Mouse (Mus musculus): ENCODE data around the gene Rfc5. TPM values are rescaled to one million over a fixed set of nuclear protein-coding genes. Genes with fewer than 3 reads are reported as not detected.
A peak's percentile ranks its signal among the peaks of the same experiment; 100 is the strongest.
"Not testable (repeated sequence)": the region's sequence is repeated elsewhere in the genome, so short reads cannot be mapped to it uniquely, and the experiment has no call there.

Gene Rfc5
- polyA plus RNA-seq (2015; fragmentation: Nextera tagmentation; extraction: Ambion mirVana), result 128 and 130 TPM in 2 replicates

DNA sequence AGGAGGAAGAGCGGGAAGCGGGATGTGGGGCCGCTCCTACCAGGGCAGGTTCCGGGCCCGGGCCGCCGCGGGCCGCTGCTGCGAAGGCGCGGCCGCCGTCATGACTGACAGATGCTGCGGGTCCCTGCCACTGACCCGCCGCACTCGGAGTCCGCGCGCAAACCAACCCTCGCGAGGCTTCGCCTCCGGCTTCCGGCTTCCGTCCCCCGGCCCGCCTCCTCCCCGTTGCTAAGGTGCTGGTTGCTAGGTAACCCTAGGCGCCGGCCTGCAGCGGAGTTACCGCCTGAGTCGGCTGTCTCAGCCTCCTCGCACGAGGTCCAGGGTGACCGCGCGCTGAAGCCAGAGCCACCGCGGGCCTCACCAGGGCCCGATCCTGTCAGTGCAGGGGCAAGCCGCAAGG, at the start of gene Rfc5:
Gene Rfc5, minus strand, starts transcription at position 171 of the 400 bp plus-strand sequence.
- peak within 1 kb of the TSS; percentile 62 for H3K4me3 ChIP-seq
- peak within 1 kb of the TSS; percentile 60 for H3K4me2 ChIP-seq
- no peaks in the 10 kb centered on the region for H3K9me3 ChIP-seq
- ATAC-seq (ENCODE audit: borderline replicate concordance, extremely low read depth, low FRiP score, low TSS enrichment), result peak; percentile 97
- 1% methylated on average over 44 of the region's 44 CpGs for WGBS
- peak within 1 kb of the TSS; percentile 81 for H3K27ac ChIP-seq
- no peaks in the 10 kb centered on the region for H3K27me3 ChIP-seq
- H3K9ac ChIP-seq, result peak within 1 kb of the TSS; percentile 75
- peaks cover 17% of the 10 kb centered on the region for H3K4me1 ChIP-seq
- H3K36me3 ChIP-seq, result peaks cover 23% of the 10 kb centered on the region

DNA sequence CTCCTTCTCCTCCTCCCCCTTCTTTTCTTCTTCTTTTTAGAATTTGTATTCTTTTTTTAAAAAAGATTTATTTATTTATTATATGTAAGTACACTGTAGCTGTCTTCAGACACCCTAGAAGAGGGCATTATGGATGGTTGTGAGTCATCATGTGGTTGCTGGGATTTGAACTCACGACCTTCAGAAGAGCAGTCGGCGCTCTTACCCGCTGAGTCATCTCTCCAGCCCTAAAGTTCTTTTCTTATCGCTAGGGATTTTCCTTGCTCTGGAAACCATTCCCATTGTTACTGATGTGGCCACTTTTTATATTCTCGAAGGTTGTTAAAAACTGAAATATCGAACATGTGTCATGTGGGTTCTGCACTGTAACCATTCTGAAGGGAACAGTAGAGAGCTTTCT, 44.7 kb upstream of the Rfc5 start:
- not testable (repeated sequence) for H3K4me1 ChIP-seq; H3K4me3 ChIP-seq; H3K9me3 ChIP-seq; H3K4me2 ChIP-seq; H3K27me3 ChIP-seq; H3K27ac ChIP-seq; H3K9ac ChIP-seq; H3K36me3 ChIP-seq; ATAC-seq (ENCODE audit: borderline replicate concordance, extremely low read depth, low FRiP score, low TSS enrichment)
- WGBS, result 90% methylated on average over 7 of the region's 7 CpGs

- H3K4me1 ChIP-seq, result peaks cover 8% of the 10 kb centered on the region
- WGBS, result 75% methylated on average over 2 of the region's 2 CpGs
- no peak overlapping the region for H3K27ac ChIP-seq
- no peak overlapping the region for H3K9ac ChIP-seq
- H3K27me3 ChIP-seq, result peaks cover 45% of the 10 kb centered on the region
- no peaks in the 10 kb centered on the region for H3K9me3 ChIP-seq
- no peak overlapping the region for H3K4me3 ChIP-seq
- H3K4me2 ChIP-seq, result no peak overlapping the region
- ATAC-seq (ENCODE audit: borderline replicate concordance, extremely low read depth, low FRiP score, low TSS enrichment), result no peak
- H3K36me3 ChIP-seq, result no peaks in the 10 kb centered on the region
These were observed 28.6 kb upstream of the Rfc5 start for GRCm38 (mm10) chr5:117417442-117417841.

- Histone ChIP-seq H3K9me3 (no peaks in the 10 kb centered on the region), H3K27me3 (peaks cover 53% of the 10 kb centered on the region), H3K27ac (no peak overlapping the region), H3K4me3 (no peak overlapping the region), H3K9ac (no peak overlapping the region), H3K4me1 (peaks cover 8% of the 10 kb centered on the region), H3K4me2 (peak overlapping the region; percentile 84; the same call in 1 of the 2 replicates), H3K36me3 (no peaks in the 10 kb centered on the region)
- no peak for ATAC-seq (ENCODE audit: borderline replicate concordance, extremely low read depth, low FRiP score, low TSS enrichment)
- WGBS, result 26% methylated on average over 18 of the region's 19 CpGs
These were observed 26.4 kb upstream of the Rfc5 start for GRCm38 (mm10) chr5:117415011-117415912.

DNA sequence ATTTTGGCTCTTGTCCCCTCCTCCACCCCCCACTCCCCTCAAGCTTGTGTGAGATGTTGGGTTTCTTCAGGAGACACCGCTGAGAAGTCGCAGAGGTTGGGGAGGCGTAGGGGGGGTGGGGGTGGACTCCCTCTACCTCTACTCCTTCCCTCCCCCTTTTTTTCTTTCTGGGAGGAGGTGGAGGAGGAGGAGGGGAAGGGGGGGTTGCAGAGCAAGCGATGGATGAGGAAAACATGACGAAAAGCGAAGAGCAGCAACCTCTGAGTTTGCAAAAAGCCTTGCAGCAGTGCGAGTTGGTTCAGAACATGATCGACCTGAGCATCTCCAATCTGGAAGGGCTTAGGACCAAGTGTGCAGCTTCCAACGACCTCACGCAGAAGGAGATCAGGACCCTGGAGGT, 25.8 kb upstream of the Rfc5 start:
- no peaks in the 10 kb centered on the region for H3K36me3 ChIP-seq
- H3K4me1 ChIP-seq, result peaks cover 8% of the 10 kb centered on the region
- peak overlapping the region; percentile 57 for H3K4me3 ChIP-seq
- no peak for ATAC-seq (ENCODE audit: borderline replicate concordance, extremely low read depth, low FRiP score, low TSS enrichment)
- 2% methylated on average over 10 of the region's 10 CpGs for WGBS
- no peaks in the 10 kb centered on the region for H3K9me3 ChIP-seq
- no peak overlapping the region for H3K27ac ChIP-seq
- peaks cover 53% of the 10 kb centered on the region for H3K27me3 ChIP-seq
- peak overlapping the region; percentile 84 for H3K4me2 ChIP-seq
- no peak overlapping the region for H3K9ac ChIP-seq

DNA sequence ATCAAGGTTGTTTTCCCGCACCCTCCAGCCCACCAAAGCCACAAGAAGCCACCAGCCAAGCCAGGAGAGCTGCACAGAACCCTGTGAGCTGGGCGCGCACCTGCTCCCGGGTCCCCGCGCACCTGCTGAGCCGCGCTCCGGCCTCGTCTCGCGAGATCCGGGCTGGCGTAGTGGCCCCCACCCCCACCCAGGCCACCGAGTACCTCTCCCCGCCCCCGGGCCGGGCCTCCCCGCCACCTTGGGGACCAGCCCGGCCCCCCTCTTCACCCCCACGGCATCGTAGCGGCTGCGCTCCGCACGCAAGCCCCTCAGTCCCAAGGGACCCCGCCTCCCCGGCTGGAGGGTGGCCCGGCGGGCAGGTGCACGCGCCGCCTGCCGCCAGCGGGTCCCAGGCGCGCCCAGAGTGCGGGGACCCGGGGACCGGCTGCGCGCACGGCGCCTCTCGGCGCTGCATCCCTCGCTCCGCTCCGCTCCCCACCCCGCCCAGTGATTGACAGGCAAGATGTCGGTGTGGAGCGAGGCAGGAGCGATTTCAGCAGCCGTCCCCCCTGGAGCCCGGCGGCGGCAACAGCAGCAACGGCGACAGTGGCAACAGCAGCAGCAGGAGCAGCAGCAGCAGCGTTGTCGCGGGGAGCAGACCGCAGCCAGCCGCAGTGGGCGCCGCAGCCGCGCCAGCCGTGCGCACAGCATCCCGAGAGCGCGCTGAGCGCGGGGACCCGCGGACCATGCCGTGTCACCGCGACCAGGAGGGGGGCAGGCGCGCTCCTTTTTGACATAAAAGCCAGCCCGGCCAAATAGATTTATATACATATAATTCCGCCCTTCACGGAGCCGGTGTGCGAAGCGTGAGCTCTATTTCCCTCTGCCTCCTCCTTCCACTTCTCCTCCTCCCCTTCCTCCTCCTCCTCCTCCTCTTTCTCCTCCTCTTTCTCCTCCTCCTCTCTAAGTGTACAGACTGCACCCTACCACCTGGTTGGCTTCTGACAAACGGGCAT, 25.0 kb upstream of the Rfc5 start, which contains the start of gene Ksr2:
Gene Ksr2, plus strand, starts transcription at position 494 of the 995 bp plus-strand sequence.
- Histone ChIP-seq H3K4me2 (peak within 1 kb of the TSS; percentile 84), H3K4me1 (peaks cover 8% of the 10 kb centered on the region), H3K27me3 (peaks cover 53% of the 10 kb centered on the region), H3K9ac (peak within 1 kb of the TSS; percentile 38), H3K36me3 (no peaks in the 10 kb centered on the region), H3K4me3 (peak within 1 kb of the TSS; percentile 57), H3K9me3 (no peaks in the 10 kb centered on the region), H3K27ac (peak within 1 kb of the TSS; percentile 81)
- peak; percentile 84; the same call in 1 of the 2 replicates for ATAC-seq (ENCODE audit: borderline replicate concordance, extremely low read depth, low FRiP score, low TSS enrichment)
- under 1% methylated on average over 88 of the region's 89 CpGs for WGBS

- ATAC-seq (ENCODE audit: borderline replicate concordance, extremely low read depth, low FRiP score, low TSS enrichment), result no peak
- H3K9ac ChIP-seq, result no peak overlapping the region
- no peak overlapping the region for H3K4me3 ChIP-seq
- no peak overlapping the region for H3K27ac ChIP-seq
- no peaks in the 10 kb centered on the region for H3K9me3 ChIP-seq
- H3K36me3 ChIP-seq, result no peaks in the 10 kb centered on the region
- 43% methylated on average over 6 of the region's 6 CpGs for WGBS
- no peak overlapping the region for H3K4me2 ChIP-seq
- H3K4me1 ChIP-seq, result peaks cover 4% of the 10 kb centered on the region
- H3K27me3 ChIP-seq, result peaks cover 27% of the 10 kb centered on the region
These were observed 20.5 kb upstream of the Rfc5 start for GRCm38 (mm10) chr5:117409369-117409768.

GRCm38 (mm10) chr5:117408216-117408615, 19.4 kb upstream of the Rfc5 start:
- Histone ChIP-seq H3K4me3 (no peak overlapping the region), H3K9ac (no peak overlapping the region), H3K27ac (no peak overlapping the region), H3K9me3 (no peaks in the 10 kb centered on the region), H3K4me1 (no peaks in the 10 kb centered on the region), H3K36me3 (no peaks in the 10 kb centered on the region), H3K4me2 (no peak overlapping the region), H3K27me3 (peaks cover 15% of the 10 kb centered on the region)
- 51% methylated on average over 4 of the region's 4 CpGs for WGBS
- ATAC-seq (ENCODE audit: borderline replicate concordance, extremely low read depth, low FRiP score, low TSS enrichment), result no peak

- not testable (repeated sequence) for H3K27me3 ChIP-seq; H3K4me2 ChIP-seq; H3K9ac ChIP-seq; H3K4me3 ChIP-seq; H3K27ac ChIP-seq; H3K4me1 ChIP-seq; H3K36me3 ChIP-seq; ATAC-seq (ENCODE audit: borderline replicate concordance, extremely low read depth, low FRiP score, low TSS enrichment); H3K9me3 ChIP-seq
- WGBS, result 76% methylated on average over 2 of the region's 2 CpGs
These were observed 15.8 kb upstream of the Rfc5 start for GRCm38 (mm10) chr5:117404671-117405070.

DNA sequence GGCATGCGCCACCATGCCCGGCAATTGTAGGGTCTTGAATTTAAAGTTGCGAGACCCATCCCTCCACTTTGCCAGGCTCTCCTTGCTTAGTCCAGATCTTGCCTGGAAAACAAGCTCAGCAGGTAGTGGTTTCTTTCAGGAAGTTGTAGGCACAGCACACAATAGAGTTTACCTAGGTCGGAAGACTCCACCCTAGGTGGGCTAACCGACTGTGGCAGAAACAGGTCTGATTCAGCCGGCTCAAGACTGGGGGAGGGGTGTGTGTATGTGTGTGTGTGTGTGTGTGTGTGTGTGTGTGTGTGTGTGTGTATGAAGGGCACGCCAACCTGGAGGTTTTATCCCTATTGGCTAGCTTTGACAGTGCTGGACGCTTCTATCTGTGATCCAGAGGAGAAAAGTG, 14.8 kb upstream of the Rfc5 start:
- H3K36me3 ChIP-seq, result no peaks in the 10 kb centered on the region
- 82% methylated on average over 8 of the region's 8 CpGs for WGBS
- no peak overlapping the region for H3K9ac ChIP-seq
- no peaks in the 10 kb centered on the region for H3K27me3 ChIP-seq
- H3K9me3 ChIP-seq, result no peaks in the 10 kb centered on the region
- no peak overlapping the region for H3K27ac ChIP-seq
- no peak overlapping the region for H3K4me2 ChIP-seq
- no peak for ATAC-seq (ENCODE audit: borderline replicate concordance, extremely low read depth, low FRiP score, low TSS enrichment)
- no peaks in the 10 kb centered on the region for H3K4me1 ChIP-seq
- no peak overlapping the region for H3K4me3 ChIP-seq

DNA sequence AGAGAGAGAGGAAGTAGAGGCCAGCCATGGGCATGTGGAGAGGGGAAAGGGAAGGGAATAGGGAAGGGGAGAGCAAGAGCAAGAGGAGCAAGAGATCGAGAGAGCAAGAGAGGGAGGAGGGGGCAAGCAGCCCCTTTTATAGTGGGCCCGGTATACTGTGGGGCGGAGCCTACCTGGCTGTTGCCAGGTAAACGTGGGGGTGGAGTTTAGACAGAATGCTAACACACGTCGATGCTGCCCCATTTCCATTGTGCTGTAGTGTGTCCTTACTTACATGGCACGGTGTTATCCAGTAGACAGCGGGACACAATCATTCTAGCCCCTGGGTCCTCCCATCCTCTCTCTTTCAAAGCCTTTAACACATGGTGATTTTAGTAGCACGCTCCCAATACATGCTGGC, 10.4 kb upstream of the Rfc5 start:
- Histone ChIP-seq H3K36me3 (no peaks in the 10 kb centered on the region), H3K4me2 (no peak overlapping the region), H3K9me3 (no peaks in the 10 kb centered on the region), H3K9ac (no peak overlapping the region), H3K27ac (no peak overlapping the region), H3K4me1 (no peaks in the 10 kb centered on the region), H3K27me3 (no peaks in the 10 kb centered on the region), H3K4me3 (no peak overlapping the region)
- no peak for ATAC-seq (ENCODE audit: borderline replicate concordance, extremely low read depth, low FRiP score, low TSS enrichment)
- 71% methylated on average over 9 of the region's 9 CpGs for WGBS

All from lung, embryonic 15.5 days (tissue).